Mouse (Mus musculus) embryonic fibroblast, embryonic 13.5 days (primary cell): ENCODE data around the gene Tln2.

Source experiments
- CTCF ChIP-seq: IDR thresholded peaks from 2 replicates; pipeline ENCODE4 v1.5.1; 2011; ENCODE audit warnings: mild to moderate bottlenecking, control low read depth, low read length, moderate library complexity, borderline replicate concordance; ENCODE audit not compliant: insufficient read depth
- POLR2A ChIP-seq: IDR thresholded peaks from 2 replicates; pipeline ENCODE4 v1.6.1; 2011; ENCODE audit warnings: low read depth, mild to moderate bottlenecking, control low read depth, low read length, moderate library complexity

DNA sequence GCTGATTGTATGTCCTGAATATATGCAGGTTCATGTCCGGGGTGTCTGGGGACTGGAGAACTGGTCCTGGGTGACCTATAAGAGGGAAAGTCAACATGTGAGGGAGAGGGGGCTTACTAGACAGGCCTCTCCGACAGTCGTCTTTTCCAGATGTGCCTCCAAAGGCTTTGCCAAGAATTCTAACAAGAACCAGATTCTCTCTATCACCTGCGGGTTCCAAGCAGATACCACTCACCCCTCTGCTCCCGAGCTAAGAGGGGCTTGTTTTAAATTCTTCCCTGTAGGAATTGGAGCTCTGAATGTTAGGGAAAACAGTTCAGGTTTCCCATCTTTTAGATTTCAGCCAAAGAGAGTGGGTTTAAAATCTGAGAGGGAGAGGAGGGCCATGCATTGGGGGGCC lies 381.3 kb downstream of the Tln2 start:
- no peak for TF ChIP-seq POLR2A
- no peak for TF ChIP-seq CTCF
